Mouse (Mus musculus) ES-Bruce4 (cell line): ENCODE measurements around the gene Lamp2.

Source experiments
- CTCF ChIP-seq: IDR thresholded peaks from one replicate; pipeline ENCODE4 v1.8.1; 2011; ENCODE audit warnings: low read depth, low read length
- POLR2A ChIP-seq: IDR thresholded peaks from one replicate; pipeline ENCODE4 v1.8.1; 2011; ENCODE audit warnings: low read length; ENCODE audit not compliant: insufficient read depth

DNA sequence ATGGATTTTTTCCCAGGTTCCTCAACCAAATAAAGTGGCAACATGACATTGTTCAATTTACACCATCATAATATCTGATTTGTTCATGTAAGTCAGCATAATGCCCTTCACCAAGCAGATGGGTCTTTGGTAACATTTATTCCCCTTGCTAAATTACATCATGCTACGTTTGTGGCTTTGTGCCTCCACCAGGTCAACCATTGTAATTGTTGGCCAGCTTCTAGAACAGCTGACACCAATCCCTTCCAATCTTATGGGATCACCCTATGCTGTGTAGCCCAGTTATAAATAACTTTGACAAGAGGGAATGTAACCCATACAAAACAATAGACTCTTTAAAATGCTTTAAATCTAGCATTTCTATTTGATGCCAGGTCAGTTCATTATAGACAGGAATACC is 22.3 kb upstream of the Lamp2 start:
- TF ChIP-seq POLR2A (no peak), CTCF (no peak)
